Mouse (Mus musculus) kidney, adult 2 months (tissue): ENCODE data around the gene Mab21l1.

Source experiments
- CTCF ChIP-seq: fragments of 200-500 bp; conservative IDR thresholded peaks from 2 replicates; pipeline ENCODE4 v1.5.1; 2011; ENCODE audit warnings: low read depth, mild to moderate bottlenecking, control low read depth, low read length, moderate library complexity, mixed read lengths; ENCODE audit not compliant: insufficient read depth, insufficient read length
- POLR2A ChIP-seq: fragments of 200-500 bp; IDR thresholded peaks from one replicate; pipeline ENCODE4 v1.6.1; 2011; ENCODE audit warnings: low read depth, low read length, control low read depth

GRCm38 (mm10) chr3:55758297-55758696, 24.0 kb upstream of the Mab21l1 start:
- TF ChIP-seq CTCF (no peak), POLR2A (no peak)
